Mouse (Mus musculus): ENCODE data around the gene Sardh. TPM values are rescaled to one million over a fixed set of nuclear protein-coding genes. Genes with fewer than 3 reads are reported as not detected.

Sardh gene
- polyA plus RNA-seq, 1 experiment from 2014 or later, result 4.4 TPM

DNA sequence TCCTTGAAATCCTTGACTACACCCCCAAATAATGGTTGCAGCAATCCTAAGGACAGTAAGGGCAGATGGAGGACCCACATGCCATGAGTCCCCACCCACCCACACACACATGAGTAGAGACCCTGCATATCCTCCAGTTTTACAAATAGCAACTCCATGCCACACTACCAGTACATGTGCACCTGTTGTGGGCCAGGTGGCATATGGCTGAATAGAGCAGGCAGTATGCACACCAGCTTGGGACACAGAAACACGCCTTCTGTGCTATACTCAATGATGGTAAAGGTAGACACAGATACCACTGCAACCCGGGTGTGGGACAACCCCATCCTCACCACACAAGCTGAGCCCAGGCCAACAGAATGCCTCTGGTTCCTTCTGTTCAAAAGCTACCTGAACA lies 82.1 kb downstream of the Sardh start:
- Histone ChIP-seq H3K4me3 (ENCODE audit: low read depth, low read length) (no peak overlapping the region), H3K27me3 (ENCODE audit: control insufficient read depth, insufficient read depth, low read length) (no peaks in the 10 kb centered on the region), H3K36me3 (ENCODE audit: control insufficient read depth, insufficient read depth, low read length) (no peaks in the 10 kb centered on the region), H3K9ac (ENCODE audit: low read length) (no peak overlapping the region), H3K9me3 (ENCODE audit: control insufficient read depth, low read length) (no peaks in the 10 kb centered on the region), H3K4me1 (ENCODE audit: control insufficient read depth, insufficient read depth, low read length) (peaks cover 2% of the 10 kb centered on the region; the same call in 1 of the 2 replicates), H3K4me2 (no peak overlapping the region), H3K27ac (ENCODE audit: low read depth, low read length) (no peak overlapping the region)
- 83% methylated on average over 2 of the region's 2 CpGs for WGBS
- ATAC-seq (ENCODE audit: low FRiP score) (no peak), DNase-seq (ENCODE audit: low spot score, missing footprints) (no peak)

DNA sequence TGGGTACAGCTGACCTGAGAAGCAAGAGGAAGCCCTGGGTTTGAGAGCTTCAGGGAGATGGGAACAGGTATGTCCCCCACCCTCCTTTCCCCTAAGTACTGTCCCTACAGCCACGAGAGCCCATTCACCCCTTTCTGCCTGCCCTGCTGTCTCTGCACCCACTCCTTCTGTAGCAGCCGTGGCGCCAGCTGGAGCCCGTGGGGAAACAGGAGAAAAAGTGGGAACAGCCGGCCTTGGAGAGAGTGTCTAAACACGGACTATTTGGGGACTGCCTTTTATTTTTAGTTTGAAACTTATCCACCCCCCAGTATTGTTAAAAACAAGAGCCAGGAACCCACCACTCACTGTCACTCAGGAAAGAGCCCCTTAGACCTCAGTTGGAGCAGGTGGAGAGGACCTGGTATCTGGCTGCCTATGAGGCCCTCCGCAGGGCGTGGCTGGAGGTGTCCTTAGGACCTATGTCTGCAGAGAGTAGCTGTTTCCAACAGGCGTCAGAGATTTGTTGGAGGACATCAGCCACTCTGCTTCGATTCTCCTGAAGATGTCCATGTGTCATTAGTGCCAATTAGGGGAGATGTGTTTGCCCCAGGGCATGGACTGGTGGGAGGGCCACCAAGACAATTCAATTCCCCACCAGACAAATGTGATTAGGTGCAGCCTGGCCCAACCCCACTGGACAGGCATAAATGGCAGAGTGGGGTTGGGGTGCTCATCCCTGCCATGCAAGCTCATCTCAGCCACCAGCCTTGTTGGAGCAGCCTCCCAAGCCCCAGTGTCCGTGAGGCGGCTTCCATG lies 83.1 kb downstream of the Sardh start, which contains the start of gene Dbh:
Gene Dbh (plus strand): TSS at position 438 of the 795 bp plus-strand sequence.
- 88% methylated on average over 12 of the region's 12 CpGs for WGBS

GRCm38 (mm10) chr2:27163851-27164250 lies 84.3 kb downstream of the Sardh start:
- H3K4me2 ChIP-seq, result no peak overlapping the region
- peaks cover 2% of the 10 kb centered on the region; the same call in 1 of the 2 replicates for H3K4me1 ChIP-seq (ENCODE audit: control insufficient read depth, insufficient read depth, low read length)
- WGBS, result 77% methylated on average over 5 of the region's 5 CpGs
- H3K36me3 ChIP-seq (ENCODE audit: control insufficient read depth, insufficient read depth, low read length), result no peaks in the 10 kb centered on the region
- no peak overlapping the region for H3K4me3 ChIP-seq (ENCODE audit: low read depth, low read length)
- H3K27me3 ChIP-seq (ENCODE audit: control insufficient read depth, insufficient read depth, low read length), result no peaks in the 10 kb centered on the region
- no peaks in the 10 kb centered on the region for H3K9me3 ChIP-seq (ENCODE audit: control insufficient read depth, low read length)
- no peak overlapping the region for H3K9ac ChIP-seq (ENCODE audit: low read length)
- no peak overlapping the region for H3K27ac ChIP-seq (ENCODE audit: low read depth, low read length)
- no peak for ATAC-seq (ENCODE audit: low FRiP score)
- DNase-seq (ENCODE audit: low spot score, missing footprints), result no peak

More for the DNA sequence above, 83.1 kb downstream of the Sardh start, which contains the start of gene Dbh:
- Histone ChIP-seq H3K27me3 (ENCODE audit: control insufficient read depth, insufficient read depth, low read length) (no peaks in the 10 kb centered on the region), H3K9ac (ENCODE audit: low read length) (no peak within 1 kb of the TSS), H3K27ac (ENCODE audit: low read depth, low read length) (no peak within 1 kb of the TSS), H3K36me3 (ENCODE audit: control insufficient read depth, insufficient read depth, low read length) (no peaks in the 10 kb centered on the region), H3K4me3 (ENCODE audit: low read depth, low read length) (no peak within 1 kb of the TSS), H3K9me3 (ENCODE audit: control insufficient read depth, low read length) (no peaks in the 10 kb centered on the region), H3K4me1 (ENCODE audit: control insufficient read depth, insufficient read depth, low read length) (peaks cover 2% of the 10 kb centered on the region; the same call in 1 of the 2 replicates), H3K4me2 (no peak within 1 kb of the TSS)
- DNase-seq (ENCODE audit: low spot score, missing footprints) (no peak), ATAC-seq (ENCODE audit: low FRiP score) (no peak)

DNA sequence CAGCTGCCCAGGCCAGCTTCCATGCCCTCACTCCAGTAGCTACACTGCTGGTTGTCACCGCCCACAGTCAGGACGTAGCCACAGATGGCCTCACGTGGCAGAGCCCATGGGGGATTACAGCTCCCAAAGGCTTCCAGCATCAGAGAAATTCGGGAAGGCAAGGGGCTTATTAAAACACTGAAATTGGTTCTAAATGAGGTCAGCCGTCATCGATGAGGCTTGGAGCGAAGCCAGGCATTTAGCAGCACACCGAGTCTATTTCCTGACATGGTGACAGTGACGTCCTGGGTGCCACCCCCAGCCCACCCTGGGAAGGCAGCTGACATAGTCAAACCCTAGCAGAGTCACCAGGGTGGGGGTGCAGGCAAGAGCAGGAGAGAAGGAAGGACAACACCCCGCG lies 85.5 kb downstream of the Sardh start:
- H3K4me1 ChIP-seq (ENCODE audit: control insufficient read depth, insufficient read depth, low read length), result peaks cover 2% of the 10 kb centered on the region; the same call in 1 of the 2 replicates
- WGBS, result 73% methylated on average over 11 of the region's 11 CpGs
- no peaks in the 10 kb centered on the region for H3K36me3 ChIP-seq (ENCODE audit: control insufficient read depth, insufficient read depth, low read length)
- no peak overlapping the region for H3K9ac ChIP-seq (ENCODE audit: low read length)
- ATAC-seq (ENCODE audit: low FRiP score) (no peak), DNase-seq (ENCODE audit: low spot score, missing footprints) (no peak)
- no peak overlapping the region for H3K27ac ChIP-seq (ENCODE audit: low read depth, low read length)
- H3K9me3 ChIP-seq (ENCODE audit: control insufficient read depth, low read length), result no peaks in the 10 kb centered on the region
- no peak overlapping the region for H3K4me3 ChIP-seq (ENCODE audit: low read depth, low read length)
- no peak overlapping the region for H3K4me2 ChIP-seq
- H3K27me3 ChIP-seq (ENCODE audit: control insufficient read depth, insufficient read depth, low read length), result no peaks in the 10 kb centered on the region

DNA sequence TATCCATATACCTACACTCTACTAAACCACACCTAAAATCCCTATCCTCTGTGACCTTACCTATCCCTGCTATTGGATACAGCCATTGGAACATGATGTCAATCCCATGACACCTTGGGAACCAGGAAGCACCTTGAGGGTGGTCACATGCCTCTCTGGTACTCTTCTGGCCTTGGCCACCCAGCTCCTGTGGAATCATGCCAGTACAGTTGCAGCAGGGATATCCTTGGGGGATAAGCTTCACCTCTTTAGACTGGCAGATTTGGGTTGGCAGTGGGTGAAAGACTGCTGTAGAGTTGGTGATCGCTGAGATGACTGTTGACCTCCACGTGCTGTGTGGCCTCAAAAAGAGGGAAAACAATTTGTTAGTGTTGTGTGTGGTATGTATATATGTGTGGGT lies 86.6 kb downstream of the Sardh start:
- no peaks in the 10 kb centered on the region for H3K9me3 ChIP-seq (ENCODE audit: control insufficient read depth, low read length)
- H3K4me2 ChIP-seq, result no peak overlapping the region
- H3K27me3 ChIP-seq (ENCODE audit: control insufficient read depth, insufficient read depth, low read length), result no peaks in the 10 kb centered on the region
- 0 out of 2 replicates have a peak, but pooled peaks cover 2% of the 10 kb centered on the region for H3K4me1 ChIP-seq (ENCODE audit: control insufficient read depth, insufficient read depth, low read length)
- no peak overlapping the region for H3K27ac ChIP-seq (ENCODE audit: low read depth, low read length)
- H3K4me3 ChIP-seq (ENCODE audit: low read depth, low read length), result no peak overlapping the region
- DNase-seq (ENCODE audit: low spot score, missing footprints) (no peak), ATAC-seq (ENCODE audit: low FRiP score) (no peak)
- H3K9ac ChIP-seq (ENCODE audit: low read length), result no peak overlapping the region
- 87% methylated on average over 2 of the region's 2 CpGs for WGBS
- H3K36me3 ChIP-seq (ENCODE audit: control insufficient read depth, insufficient read depth, low read length), result no peaks in the 10 kb centered on the region

GRCm38 (mm10) chr2:27156596-27156995 lies 91.5 kb downstream of the Sardh start:
- WGBS, result 73% methylated on average over 6 of the region's 6 CpGs
- no peak for ATAC-seq (ENCODE audit: low FRiP score)
- Histone ChIP-seq H3K4me2 (no peak overlapping the region), H3K36me3 (ENCODE audit: control insufficient read depth, insufficient read depth, low read length) (no peaks in the 10 kb centered on the region), H3K27ac (ENCODE audit: low read depth, low read length) (no peak overlapping the region), H3K4me1 (ENCODE audit: control insufficient read depth, insufficient read depth, low read length) (0 out of 2 replicates have a peak, but pooled peaks cover 7% of the 10 kb centered on the region), H3K9me3 (ENCODE audit: control insufficient read depth, low read length) (no peaks in the 10 kb centered on the region), H3K27me3 (ENCODE audit: control insufficient read depth, insufficient read depth, low read length) (no peaks in the 10 kb centered on the region), H3K4me3 (ENCODE audit: low read depth, low read length) (no peak overlapping the region), H3K9ac (ENCODE audit: low read length) (no peak overlapping the region)
- DNase-seq (ENCODE audit: low spot score, missing footprints), result no peak

DNA sequence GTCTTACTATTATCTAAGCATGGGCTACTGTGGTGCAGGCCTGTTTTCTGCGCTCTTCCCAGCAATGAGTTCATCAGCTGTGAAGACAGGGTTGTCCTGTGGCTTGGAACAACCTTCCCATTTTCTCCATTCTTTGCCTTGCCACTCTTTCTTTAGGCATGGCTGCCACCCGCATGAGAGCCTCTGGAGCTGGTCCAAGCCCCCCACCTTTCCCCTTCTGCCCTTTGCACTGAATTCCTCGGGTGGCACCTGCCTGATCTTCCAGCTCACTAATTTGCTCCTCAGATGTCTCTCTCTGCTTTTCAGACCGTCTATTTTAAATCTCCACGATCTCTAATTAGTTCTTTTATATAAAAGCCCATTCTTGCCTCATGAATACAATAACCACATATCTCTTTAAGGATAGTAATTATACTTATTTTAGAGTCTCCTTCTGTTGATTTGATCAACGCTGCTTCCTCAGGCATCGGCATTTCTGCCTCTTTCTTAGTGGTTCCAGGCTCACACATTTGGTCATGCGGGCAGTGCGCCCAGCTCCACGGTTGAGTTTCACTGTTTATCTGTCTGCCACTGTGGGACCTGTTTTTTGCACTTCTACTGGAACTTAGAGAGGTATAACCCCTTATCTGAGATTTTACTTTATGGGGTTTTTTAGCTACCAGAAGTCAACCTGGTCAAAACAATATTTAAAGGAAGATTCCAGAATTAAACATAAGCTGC lies 93.5 kb downstream of the Sardh start:
- 84% methylated on average over 10 of the region's 10 CpGs for WGBS
- ATAC-seq (ENCODE audit: low FRiP score), result no peak
- H3K27ac ChIP-seq (ENCODE audit: low read depth, low read length), result no peak overlapping the region

DNA sequence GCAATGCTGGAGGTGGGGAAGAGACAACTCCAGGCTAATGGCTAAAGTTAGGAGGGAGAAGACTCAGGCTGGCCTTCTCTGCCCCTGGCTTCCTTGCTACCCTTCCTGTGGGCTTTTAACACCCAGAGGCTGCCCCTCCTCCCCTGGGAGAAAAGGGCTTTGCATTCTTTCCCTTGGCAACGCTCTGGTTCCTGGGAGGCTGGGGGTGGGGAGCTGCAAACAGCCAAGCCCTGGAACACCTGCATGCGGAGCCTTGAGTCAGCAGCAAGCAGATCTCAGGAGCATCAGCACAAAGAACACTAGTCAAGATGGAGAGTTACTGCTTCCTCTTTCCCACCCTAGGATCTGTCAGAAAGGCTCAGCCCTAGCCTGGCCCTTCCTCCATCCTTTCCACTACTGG lies 98.7 kb downstream of the Sardh start:
- Histone ChIP-seq H3K4me2 (no peak overlapping the region), H3K27ac (ENCODE audit: low read depth, low read length) (no peak overlapping the region), H3K27me3 (ENCODE audit: control insufficient read depth, insufficient read depth, low read length) (no peaks in the 10 kb centered on the region), H3K36me3 (ENCODE audit: control insufficient read depth, insufficient read depth, low read length) (no peaks in the 10 kb centered on the region), H3K4me3 (ENCODE audit: low read depth, low read length) (no peak overlapping the region), H3K9ac (ENCODE audit: low read length) (no peak overlapping the region), H3K4me1 (ENCODE audit: control insufficient read depth, insufficient read depth, low read length) (peaks cover 16% of the 10 kb centered on the region), H3K9me3 (ENCODE audit: control insufficient read depth, low read length) (no peaks in the 10 kb centered on the region)
- peak; percentile 88 for DNase-seq (ENCODE audit: low spot score, missing footprints)
- 0% methylated on average over 2 of the region's 2 CpGs for WGBS
- peak; percentile 14; the same call in 1 of the 2 replicates for ATAC-seq (ENCODE audit: low FRiP score)

More for the DNA sequence above, 93.5 kb downstream of the Sardh start:
- Histone ChIP-seq H3K9me3 (ENCODE audit: control insufficient read depth, low read length) (no peaks in the 10 kb centered on the region), H3K4me2 (no peak overlapping the region), H3K9ac (ENCODE audit: low read length) (no peak overlapping the region), H3K4me3 (ENCODE audit: low read depth, low read length) (no peak overlapping the region), H3K36me3 (ENCODE audit: control insufficient read depth, insufficient read depth, low read length) (no peaks in the 10 kb centered on the region), H3K27me3 (ENCODE audit: control insufficient read depth, insufficient read depth, low read length) (no peaks in the 10 kb centered on the region), H3K4me1 (ENCODE audit: control insufficient read depth, insufficient read depth, low read length) (peaks cover 10% of the 10 kb centered on the region)
- no peak for DNase-seq (ENCODE audit: low spot score, missing footprints)

- Histone ChIP-seq H3K9ac (ENCODE audit: low read length) (no peak overlapping the region), H3K27me3 (ENCODE audit: control insufficient read depth, insufficient read depth, low read length) (peaks cover 4% of the 10 kb centered on the region), H3K4me1 (ENCODE audit: control insufficient read depth, insufficient read depth, low read length) (peaks cover 14% of the 10 kb centered on the region), H3K4me2 (no peak overlapping the region), H3K27ac (ENCODE audit: low read depth, low read length) (no peak overlapping the region), H3K9me3 (ENCODE audit: control insufficient read depth, low read length) (no peaks in the 10 kb centered on the region), H3K36me3 (ENCODE audit: control insufficient read depth, insufficient read depth, low read length) (no peaks in the 10 kb centered on the region), H3K4me3 (ENCODE audit: low read depth, low read length) (no peak overlapping the region)
- DNase-seq (ENCODE audit: low spot score, missing footprints) (peak; percentile 70), ATAC-seq (ENCODE audit: low FRiP score) (no peak)
- 86% methylated on average over 6 of the region's 6 CpGs for WGBS
These were observed 101.3 kb downstream of the Sardh start for GRCm38 (mm10) chr2:27146840-27147239.

Measured in midbrain, embryonic 11.5 days (tissue).